Mouse (Mus musculus) CH12.LX (cell line): ENCODE measurements around the gene Tmem178. TPM values are rescaled to one million over a fixed set of nuclear protein-coding genes. Genes with fewer than 3 reads are reported as not detected.

ENCODE experiments used
- DNase-seq: peaks from one replicate; pipeline ENCODE4 v3.0.0-alpha.2; 2013; ENCODE audit errors: extremely low read depth
- H3K27ac ChIP-seq: 2 replicates; pipeline ENCODE4 v1.5.1; 2012; ENCODE audit warnings: low read depth, mild to moderate bottlenecking, control low read depth, moderate library complexity; ENCODE audit not compliant: insufficient read depth
- H3K27me3 ChIP-seq: replicated peaks from 2 replicates; pipeline ENCODE3; 2012; ENCODE audit warnings: inconsistent platforms
- H3K36me3 ChIP-seq, 2 experiments: replicated peaks in 1 of 2; 2 replicates each; pipeline versions ENCODE3 to v1.6.1; 2012; ENCODE audit warnings: inconsistent platforms in 1 of 2, low read length in 1 of 2, mild to moderate bottlenecking in 1 of 2, mixed read lengths in 1 of 2, moderate library complexity in 1 of 2; ENCODE audit not compliant: control insufficient read depth in 1 of 2, insufficient read depth in 1 of 2
- H3K4me1 ChIP-seq, 2 experiments: 2 replicates each; pipeline ENCODE4 v1.6.1; 2012; ENCODE audit warnings: inconsistent platforms in 1 of 2, moderate library complexity in 1 of 2; ENCODE audit not compliant: insufficient read depth in 2 of 2, control insufficient read depth in 1 of 2
- H3K4me2 ChIP-seq: 2 replicates; pipeline ENCODE4 v1.6.1; 2012; ENCODE audit warnings: low read depth, mild to moderate bottlenecking, control low read depth; ENCODE audit not compliant: poor library complexity, insufficient read depth, severe bottlenecking
- H3K4me3 ChIP-seq, 3 experiments: fragments of 150-350 bp in 1 of 3; sonication (generic) in 1 of 3; replicated peaks in 1 of 3; 2 replicates each; pipeline versions ENCODE3 to v1.5.1; 2011 to 2012; ENCODE audit warnings: low read depth in 2 of 3, low read length in 2 of 3, mild to moderate bottlenecking in 2 of 3, moderate library complexity in 2 of 3, control low read depth in 1 of 3, improper control_type of control experiment in 1 of 3, inconsistent platforms in 1 of 3, mixed read lengths in 1 of 3; ENCODE audit not compliant: poor library complexity in 1 of 3
- H3K79me2 ChIP-seq: replicated peaks from 2 replicates; pipeline ENCODE4 v1.6.1; 2012; ENCODE audit warnings: mild to moderate bottlenecking, moderate library complexity; ENCODE audit not compliant: control insufficient read depth, poor library complexity, insufficient read depth, severe bottlenecking; ENCODE audit errors: extremely low read depth
- H3K9ac ChIP-seq: 2 replicates; pipeline ENCODE4 v1.6.1; 2012; ENCODE audit warnings: low read depth, mild to moderate bottlenecking, control low read depth, moderate library complexity; ENCODE audit not compliant: insufficient read depth
- H3K9me3 ChIP-seq: replicated peaks from 2 replicates; pipeline ENCODE3; 2012; ENCODE audit warnings: low read length, inconsistent platforms, mixed read lengths
- BHLHE40 ChIP-seq: IDR thresholded peaks from 2 replicates; pipeline ENCODE4 v1.6.1; 2011; ENCODE audit warnings: mild to moderate bottlenecking, low read depth, low read length, improper control_type of control experiment
- CHD1 ChIP-seq: IDR thresholded peaks from 2 replicates; pipeline ENCODE4 v1.6.1; 2012; ENCODE audit warnings: low read depth, low read length, improper control_type of control experiment, inconsistent platforms
- CHD2 ChIP-seq: IDR thresholded peaks from 2 replicates; pipeline ENCODE4 v1.6.1; 2011; ENCODE audit warnings: low read length, improper control_type of control experiment
- ELF1 ChIP-seq: IDR thresholded peaks from 2 replicates; pipeline ENCODE4 v1.6.1; 2014; ENCODE audit warnings: low read depth, mild to moderate bottlenecking, inconsistent platforms, low read length, improper control_type of control experiment
- GABPA ChIP-seq: IDR thresholded peaks from 2 replicates; pipeline ENCODE4 v1.6.1; 2012; ENCODE audit warnings: low read depth, low read length, improper control_type of control experiment, inconsistent platforms; ENCODE audit not compliant: insufficient replicate concordance
- HCFC1 ChIP-seq: IDR thresholded peaks from 2 replicates; pipeline ENCODE4 v1.6.1; 2012; ENCODE audit warnings: low read depth, mild to moderate bottlenecking, inconsistent platforms, low read length, improper control_type of control experiment
- JUN ChIP-seq: IDR thresholded peaks from 2 replicates; pipeline ENCODE4 v1.6.1; 2011; ENCODE audit warnings: low read depth, mild to moderate bottlenecking, low read length, improper control_type of control experiment, moderate library complexity; ENCODE audit not compliant: insufficient read depth
- KAT2A ChIP-seq: IDR thresholded peaks from 2 replicates; pipeline ENCODE4 v1.6.1; 2012; ENCODE audit warnings: low read length, improper control_type of control experiment, inconsistent platforms; ENCODE audit not compliant: insufficient replicate concordance
- MAFK ChIP-seq: IDR thresholded peaks from 2 replicates; pipeline ENCODE4 v1.6.1; 2011; ENCODE audit warnings: low read length, improper control_type of control experiment; ENCODE audit not compliant: insufficient replicate concordance
- MAX ChIP-seq: IDR thresholded peaks from 2 replicates; pipeline ENCODE4 v1.6.1; 2011; ENCODE audit warnings: low read length, improper control_type of control experiment
- PAX5 ChIP-seq: IDR thresholded peaks from 2 replicates; pipeline ENCODE4 v1.6.1; 2012; ENCODE audit warnings: low read length, inconsistent platforms, mixed read lengths
- SMC3 ChIP-seq: IDR thresholded peaks from 2 replicates; pipeline ENCODE4 v1.6.1; 2011; ENCODE audit warnings: low read depth, low read length, improper control_type of control experiment
- TCF12 ChIP-seq: IDR thresholded peaks from 2 replicates; pipeline ENCODE4 v1.6.1; 2014; ENCODE audit warnings: low read depth, mild to moderate bottlenecking, inconsistent platforms, low read length, improper control_type of control experiment
- USF1 ChIP-seq: IDR thresholded peaks from 2 replicates; pipeline ENCODE4 v1.6.1; 2014; ENCODE audit warnings: low read depth, mild to moderate bottlenecking, inconsistent platforms, low read length, improper control_type of control experiment
- USF2 ChIP-seq: conservative IDR thresholded peaks from 2 replicates; pipeline ENCODE4 v1.6.1; 2011; ENCODE audit warnings: low read depth, low read length, improper control_type of control experiment
- ZC3H11A ChIP-seq: IDR thresholded peaks from 2 replicates; pipeline ENCODE4 v1.6.1; 2012; ENCODE audit warnings: low read depth, mild to moderate bottlenecking, inconsistent platforms, low read length, improper control_type of control experiment
- ZMIZ1 ChIP-seq: IDR thresholded peaks from 2 replicates; pipeline ENCODE4 v1.6.1; 2012; ENCODE audit warnings: low read depth, mild to moderate bottlenecking, inconsistent platforms, low read length, improper control_type of control experiment
- dilution Hi-C: fragments of 300-500 bp; cut with MboI; formaldehyde crosslinking; loops from 2 replicates; pipeline ENCODE4 v1.14.3; 2020; ENCODE audit warnings: low sequenced_read_pairs; ENCODE audit not compliant: extremely low pct_unique_long_range_greater_than_20kb, extremely low pct_ligation_motif_present
- in situ Hi-C: fragments of 300-500 bp; cut with MboI; formaldehyde crosslinking; loops from 3 replicates; pipeline ENCODE4 v1.14.3; 2019; ENCODE audit warnings: low sequenced_read_pairs, low pct_ligation_motif_present, low pct_unique_long_range_greater_than_20kb, mixed read lengths
- polyA plus RNA-seq: library from polyadenylated mRNA; unstranded; fragments of >175 nt; gene quantifications from 2 replicates; pipeline ENCODE4 v1.2.1, GENCODE M21; 2012; ENCODE audit warnings: low read depth; ENCODE audit not compliant: insufficient read length
- total RNA-seq, 2 experiments: library from RNA; depleted of rRNA; stranded (reverse); fragments of 300-350 nt in 1 of 2; fragments of >200 nt in 1 of 2; gene quantifications; 2 replicates each; pipeline ENCODE4 v1.2.3; 2012 to 2014

Tmem178 gene
- total and polyA plus RNA-seq, 3 experiments: not detected

DNA sequence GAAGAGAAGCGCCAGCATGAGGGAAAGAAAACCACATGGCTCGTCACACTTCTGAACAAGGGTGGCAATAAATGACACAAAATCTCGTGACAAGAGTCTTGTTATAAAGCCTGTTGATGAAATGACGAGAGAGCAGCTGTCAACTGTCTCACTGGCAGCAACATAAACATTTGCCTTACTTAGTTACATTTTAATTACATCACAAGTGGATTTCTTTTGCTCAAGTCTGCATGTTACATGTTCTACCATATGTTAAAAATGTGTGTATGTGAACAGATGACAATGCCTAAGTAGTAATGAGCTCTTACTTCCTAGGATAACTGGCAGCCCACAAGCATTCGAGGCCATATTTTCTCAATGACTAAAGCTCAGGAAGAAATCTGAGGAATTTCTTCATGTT is 90.9 kb downstream of the Tmem178 start:
- no peak overlapping the region for H3K9ac ChIP-seq
- TF ChIP-seq ELF1 (no peak), KAT2A (no peak), HCFC1 (no peak), MAX (no peak), USF2 (no peak), PAX5 (no peak), TCF12 (no peak)
- 0 out of 2 replicates have a peak, but pooled peaks cover 2% of the 10 kb centered on the region for H3K79me2 ChIP-seq
- peaks cover 35 to 82% of the 10 kb centered on the region in 2 experiments for H3K36me3 ChIP-seq
- no peak for DNase-seq
- H3K4me2 ChIP-seq: no peak overlapping the region
- in situ Hi-C loops: no loop called here
- no peaks in the 10 kb centered on the region for H3K27me3 ChIP-seq
- H3K4me1 ChIP-seq: no peaks in the 10 kb centered on the region
- no peak overlapping the region for H3K27ac ChIP-seq
- H3K4me3 ChIP-seq: no peak overlapping the region
- no peaks in the 10 kb centered on the region for H3K9me3 ChIP-seq
- dilution Hi-C loops: no loop called here

DNA sequence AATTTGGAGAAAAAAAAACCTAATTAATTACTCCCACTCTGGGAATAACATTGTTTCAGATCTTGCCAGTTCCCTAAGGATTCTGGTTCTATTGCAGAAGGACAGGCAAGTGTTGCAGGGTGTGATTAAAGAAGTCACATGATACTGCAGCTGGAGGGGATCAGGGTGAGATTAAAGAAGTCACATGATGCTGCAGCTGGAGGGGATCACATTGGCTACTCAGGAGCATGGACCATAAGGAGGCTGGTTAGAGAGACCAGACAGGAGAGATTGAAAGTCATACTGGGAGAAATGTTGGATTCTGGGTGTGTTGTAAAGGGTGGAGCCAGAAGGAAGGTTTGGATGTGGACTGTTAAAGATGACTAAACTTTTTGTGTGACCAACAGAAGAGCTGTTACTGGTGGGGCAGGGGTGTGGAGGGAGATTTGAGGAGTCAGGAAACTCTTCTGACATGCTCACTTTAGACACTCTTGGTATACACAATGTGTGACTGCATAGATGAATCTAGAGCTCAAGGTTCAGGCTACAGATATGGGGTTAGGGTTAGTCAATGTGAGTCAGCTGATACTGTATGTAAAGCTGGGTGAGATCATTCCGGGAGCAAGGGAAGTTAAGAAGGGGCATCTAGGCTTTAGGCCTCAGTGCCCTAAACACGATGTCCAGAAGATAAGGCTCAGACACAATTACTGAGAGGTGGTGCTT is 94.4 kb downstream of the Tmem178 start:
- TF ChIP-seq ZC3H11A (no peak), SMC3 (no peak), ZMIZ1 (no peak), JUN (no peak), GABPA (no peak), KAT2A (no peak), TCF12 (no peak), ELF1 (no peak), BHLHE40 (no peak), USF1 (no peak), MAFK (no peak), CHD1 (no peak), CHD2 (no peak), USF2 (no peak)
- in situ Hi-C loops (no loop called here), dilution Hi-C loops (no loop called here)
- Histone ChIP-seq H3K9ac (no peak overlapping the region), H3K9me3 (no peaks in the 10 kb centered on the region), H3K4me1 (peaks cover 3 to 8% of the 10 kb centered on the region in 2 experiments; a peak in 1 of 4 replicates), H3K36me3 (peaks cover 32 to 86% of the 10 kb centered on the region in 2 experiments), H3K4me2 (no peak overlapping the region), H3K27me3 (no peaks in the 10 kb centered on the region), H3K4me3 (no peak overlapping the region), H3K79me2 (0 out of 2 replicates have a peak, but pooled peaks cover 2% of the 10 kb centered on the region), H3K27ac (no peak overlapping the region)
- no peak for DNase-seq
